Mouse (Mus musculus) heart, postnatal 25 days (tissue): ENCODE data around the gene Tns1. TPM values are rescaled to one million over a fixed set of nuclear protein-coding genes. Genes with fewer than 3 reads are reported as not detected.

Source experiments
- DNase-seq: peaks from one replicate; pipeline ENCODE4 v3.0.0; 2022; ENCODE audit warnings: low spot score
- intact Hi-C: fragments of 180-260 bp; cut with DNase I; formaldehyde crosslinking; loops from one replicate; pipeline ENCODE4 v1.15.1; 2025
- total RNA-seq, 2 experiments: library from RNA; stranded (reverse); gene quantifications; 2 replicates each; pipeline ENCODE4 v1.2.3; 2021

Gene Tns1
- total RNA-seq, 2 experiments from 2014 or later: 679 to 701 TPM

GRCm38 (mm10) chr1:73931851-73932250 lies 192.4 kb downstream of the Tns1 start:
- no peak for DNase-seq
- intact Hi-C loops: no loop called here

GRCm38 (mm10) chr1:73930411-73931134 lies 193.7 kb downstream of the Tns1 start:
- no peak for DNase-seq

GRCm38 (mm10) chr1:73929952-73930329 lies 194.3 kb downstream of the Tns1 start:
- intact Hi-C loops: loop anchor here (5.0 kb wide), 1 partner anchor 32 kb away; no protein-coding TSS in a partner anchor
- no peak for DNase-seq

More at GRCm38 (mm10) chr1:73930411-73931134, 193.7 kb downstream of the Tns1 start:
- intact Hi-C loops: no loop called here

- intact Hi-C loops: loop anchor here (5.0 kb wide), 1 partner anchor 33 kb away; no protein-coding TSS in a partner anchor
- no peak for DNase-seq
These were observed 194.9 kb downstream of the Tns1 start for GRCm38 (mm10) chr1:73929211-73929951.

- DNase-seq: no peak
- intact Hi-C loops: loop anchor here (5.0 kb wide), 1 partner anchor 34 kb away; no protein-coding TSS in a partner anchor
These were observed 195.9 kb downstream of the Tns1 start for GRCm38 (mm10) chr1:73928385-73928784.

GRCm38 (mm10) chr1:73927819-73928218 lies 196.4 kb downstream of the Tns1 start:
- intact Hi-C loops: loop anchor here (2.0 to 5.0 kb wide), 2 partner anchors 34 to 57 kb away; no protein-coding TSS in a partner anchor
- no peak for DNase-seq

GRCm38 (mm10) chr1:73926279-73926678 lies 198.0 kb downstream of the Tns1 start:
- DNase-seq: no peak
- intact Hi-C loops: loop anchor here (2.0 to 5.0 kb wide), 2 partner anchors 36 to 59 kb away; no protein-coding TSS in a partner anchor

GRCm38 (mm10) chr1:73924871-73925610 lies 199.2 kb downstream of the Tns1 start:
- intact Hi-C loops: loop anchor here (5.0 kb wide), 1 partner anchor 37 kb away; no protein-coding TSS in a partner anchor
- DNase-seq: no peak

GRCm38 (mm10) chr1:73924210-73924609 lies 200.0 kb downstream of the Tns1 start:
- DNase-seq: no peak
- intact Hi-C loops: no loop called here

- intact Hi-C loops: no loop called here
- DNase-seq: peak; percentile 57
These were observed 201.1 kb downstream of the Tns1 start for GRCm38 (mm10) chr1:73923185-73923584.

- no peak for DNase-seq
- intact Hi-C loops: no loop called here
These were observed 203.5 kb downstream of the Tns1 start for GRCm38 (mm10) chr1:73920701-73921100.

GRCm38 (mm10) chr1:73919909-73920308 lies 204.3 kb downstream of the Tns1 start:
- DNase-seq: no peak
- intact Hi-C loops: no loop called here

GRCm38 (mm10) chr1:73918001-73918400 lies 206.2 kb downstream of the Tns1 start:
- no peak for DNase-seq
- intact Hi-C loops: no loop called here

GRCm38 (mm10) chr1:73916298-73916697 lies 208.0 kb downstream of the Tns1 start:
- intact Hi-C loops: no loop called here
- DNase-seq: no peak

- DNase-seq: no peak
- intact Hi-C loops: no loop called here
These were observed 208.8 kb downstream of the Tns1 start for GRCm38 (mm10) chr1:73915218-73916070.

GRCm38 (mm10) chr1:73914076-73914475 lies 210.2 kb downstream of the Tns1 start:
- intact Hi-C loops: no loop called here
- no peak for DNase-seq

- intact Hi-C loops: no loop called here
- DNase-seq: no peak
These were observed 210.9 kb downstream of the Tns1 start for GRCm38 (mm10) chr1:73913071-73914005.

GRCm38 (mm10) chr1:73912466-73912865 lies 211.8 kb downstream of the Tns1 start:
- intact Hi-C loops: no loop called here
- DNase-seq: no peak
